Mouse (Mus musculus) CH12.LX (cell line): ENCODE measurements around the gene Maml2.

Experiments used
- CHD2 ChIP-seq: IDR thresholded peaks from 2 replicates; pipeline ENCODE4 v1.6.1; 2011; ENCODE audit warnings: low read length, improper control_type of control experiment
- CTCF ChIP-seq, 2 experiments: IDR thresholded peaks in 1 of 2; conservative IDR thresholded peaks in 1 of 2; 2 replicates each; pipeline ENCODE4 v1.5.1; 2011 to 2012; ENCODE audit warnings: low read depth in 2 of 2, low read length in 2 of 2, improper control_type of control experiment in 1 of 2, inconsistent platforms in 1 of 2, mild to moderate bottlenecking in 1 of 2, moderate library complexity in 1 of 2
- E2F4 ChIP-seq: IDR thresholded peaks from 2 replicates; pipeline ENCODE4 v1.6.1; 2011; ENCODE audit warnings: low read depth, low read length, improper control_type of control experiment; ENCODE audit not compliant: insufficient replicate concordance
- ELF1 ChIP-seq: IDR thresholded peaks from 2 replicates; pipeline ENCODE4 v1.6.1; 2014; ENCODE audit warnings: low read depth, mild to moderate bottlenecking, inconsistent platforms, low read length, improper control_type of control experiment
- ETS1 ChIP-seq: conservative IDR thresholded peaks from 2 replicates; pipeline ENCODE4 v1.6.1; 2012; ENCODE audit warnings: low read depth, mild to moderate bottlenecking, inconsistent platforms, low read length, improper control_type of control experiment, moderate library complexity
- GABPA ChIP-seq: IDR thresholded peaks from 2 replicates; pipeline ENCODE4 v1.6.1; 2012; ENCODE audit warnings: low read depth, low read length, improper control_type of control experiment, inconsistent platforms; ENCODE audit not compliant: insufficient replicate concordance
- MAFK ChIP-seq: IDR thresholded peaks from 2 replicates; pipeline ENCODE4 v1.6.1; 2011; ENCODE audit warnings: low read length, improper control_type of control experiment; ENCODE audit not compliant: insufficient replicate concordance
- POLR2AphosphoS2 ChIP-seq: IDR thresholded peaks from 2 replicates; pipeline ENCODE4 v1.6.1; 2011; ENCODE audit warnings: low read depth, low read length, improper control_type of control experiment
- TBP ChIP-seq: conservative IDR thresholded peaks from 2 replicates; pipeline ENCODE4 v1.6.1; 2011; ENCODE audit warnings: low read depth, low read length, improper control_type of control experiment

- TF ChIP-seq CHD2 (no peak), GABPA (no peak), CTCF (conservative IDR thresholded peaks at IDR 0.05 in 1 of 2, IDR thresholded peaks at IDR 0.05 in 1 of 2; ENCODE audit: low read depth in 2 of 2, low read length in 2 of 2) (no peak), POLR2AphosphoS2 (no peak), TBP (no peak), E2F4 (no peak), ELF1 (no peak), ETS1 (0 out of 2 replicates have a peak, but pooled peaks have one; percentile 30), MAFK (peak; percentile 43; the same call in 1 of the 2 replicates)
Measured at GRCm38 (mm10) chr9:13258173-13258572, 39.6 kb upstream of the Maml2 start.
